Mouse (Mus musculus) neural tube, embryonic 12.5 days (tissue): ENCODE measurements at regions not wholly inside any gene's neighbourhood (a gene's known extent, or its start where the extent isn't known, plus 50 kb on each side); places are given as distances from the start of the nearest gene placed in this dataset.
A peak's percentile ranks its signal among the peaks of the same experiment; 100 is the strongest.
"Not testable (repeated sequence)": the region's sequence is repeated elsewhere in the genome, so short reads cannot be mapped to it uniquely, and the experiment has no call there.

ENCODE experiments used
- ATAC-seq: fragments of 200-750 bp; cut with Nextera tagmentation; 2 replicates; pipeline ENCODE4 v1.8.0; 2017; ENCODE audit warnings: low read depth, mild to moderate bottlenecking, moderate TSS enrichment, moderate library complexity; ENCODE audit not compliant: low FRiP score
- H3K27ac ChIP-seq: fragments of 300-500 bp; sonication (generic); 2 replicates; pipeline ENCODE4 v1.5.1; 2016
- H3K27me3 ChIP-seq: fragments of 300-500 bp; sonication (generic); replicated peaks from 2 replicates; pipeline ENCODE4 v1.6.1; 2016; ENCODE audit warnings: mild to moderate bottlenecking
- H3K36me3 ChIP-seq: fragments of 300-500 bp; sonication (generic); 2 replicates; pipeline ENCODE4 v1.6.1; 2016; ENCODE audit warnings: mild to moderate bottlenecking
- H3K4me1 ChIP-seq: fragments of 300-500 bp; sonication (generic); 2 replicates; pipeline ENCODE4 v1.6.1; 2016
- H3K4me2 ChIP-seq: fragments of 300-500 bp; sonication (generic); replicated peaks from 2 replicates; pipeline ENCODE4 v1.6.1; 2016; ENCODE audit warnings: mild to moderate bottlenecking
- H3K4me3 ChIP-seq: fragments of 300-500 bp; sonication (generic); 2 replicates; pipeline ENCODE4 v1.5.1; 2016
- H3K9ac ChIP-seq: fragments of 300-500 bp; sonication (generic); 2 replicates; pipeline ENCODE4 v1.6.1; 2016; ENCODE audit warnings: mild to moderate bottlenecking
- H3K9me3 ChIP-seq: fragments of 300-500 bp; sonication (generic); 2 replicates; pipeline ENCODE4 v1.6.1; 2016; ENCODE audit warnings: mild to moderate bottlenecking
- WGBS: fragments of 180-500 bp; shearing (Covaris S2); methylation state at CpG from one replicate; pipeline ENCODE4 v1.1.7; 2016; 5-methylcytosine and 5-hydroxymethylcytosine counted together

GRCm38 (mm10) chr8:12451857-12452256 lies 56.8 kb downstream of the Sox1 start:
- Histone ChIP-seq H3K4me3 (no peak overlapping the region), H3K4me1 (no peaks in the 10 kb centered on the region), H3K36me3 (no peaks in the 10 kb centered on the region), H3K27me3 (peaks cover 14% of the 10 kb centered on the region; the same call in 1 of the 2 replicates), H3K27ac (no peak overlapping the region), H3K9me3 (no peaks in the 10 kb centered on the region), H3K9ac (no peak overlapping the region), H3K4me2 (no peak overlapping the region)
- 69% methylated on average over 8 of the region's 8 CpGs for WGBS
- ATAC-seq: no peak

GRCm38 (mm10) chr8:12455376-12455775 lies 60.3 kb downstream of the Sox1 start:
- H3K36me3 ChIP-seq, H3K27ac ChIP-seq, ATAC-seq, H3K4me2 ChIP-seq, H3K9me3 ChIP-seq, H3K4me3 ChIP-seq, H3K9ac ChIP-seq, H3K4me1 ChIP-seq, H3K27me3 ChIP-seq: not testable (repeated sequence)
- WGBS: 96% methylated on average over 3 of the region's 3 CpGs

- no peaks in the 10 kb centered on the region for H3K36me3 ChIP-seq
- H3K27me3 ChIP-seq: 0 out of 2 replicates have a peak, but pooled peaks cover 5% of the 10 kb centered on the region
- no peak overlapping the region for H3K4me3 ChIP-seq
- 94% methylated on average over 1 of the region's 1 CpGs for WGBS
- no peaks in the 10 kb centered on the region for H3K9me3 ChIP-seq
- no peak overlapping the region for H3K4me2 ChIP-seq
- no peak for ATAC-seq
- no peak overlapping the region for H3K27ac ChIP-seq
- no peaks in the 10 kb centered on the region for H3K4me1 ChIP-seq
- no peak overlapping the region for H3K9ac ChIP-seq
Measured at GRCm38 (mm10) chr8:12456326-12456725, 61.2 kb downstream of the Sox1 start.

GRCm38 (mm10) chr8:12457015-12457414 lies 61.9 kb downstream of the Sox1 start:
- Histone ChIP-seq H3K9ac (no peak overlapping the region), H3K4me1 (no peaks in the 10 kb centered on the region), H3K4me2 (no peak overlapping the region), H3K36me3 (no peaks in the 10 kb centered on the region), H3K27ac (no peak overlapping the region), H3K9me3 (no peaks in the 10 kb centered on the region), H3K27me3 (0 out of 2 replicates have a peak, but pooled peaks cover 4% of the 10 kb centered on the region), H3K4me3 (no peak overlapping the region)
- WGBS: 49% methylated on average over 7 of the region's 7 CpGs
- no peak for ATAC-seq

GRCm38 (mm10) chr8:12466845-12467244 lies 71.8 kb downstream of the Sox1 start:
- no peak for ATAC-seq
- Histone ChIP-seq H3K9ac (no peak overlapping the region), H3K27me3 (peaks cover 23% of the 10 kb centered on the region; the same call in 1 of the 2 replicates), H3K4me2 (no peak overlapping the region), H3K27ac (no peak overlapping the region), H3K4me1 (0 out of 2 replicates have a peak, but pooled peaks cover 3% of the 10 kb centered on the region), H3K4me3 (no peak overlapping the region), H3K36me3 (no peaks in the 10 kb centered on the region), H3K9me3 (no peaks in the 10 kb centered on the region)
- 86% methylated on average over 7 of the region's 7 CpGs for WGBS

- Histone ChIP-seq H3K4me2 (no peak overlapping the region), H3K36me3 (no peaks in the 10 kb centered on the region), H3K27me3 (peaks cover 23% of the 10 kb centered on the region; the same call in 1 of the 2 replicates), H3K9me3 (no peaks in the 10 kb centered on the region), H3K4me3 (no peak overlapping the region), H3K4me1 (0 out of 2 replicates have a peak, but pooled peaks cover 3% of the 10 kb centered on the region), H3K9ac (no peak overlapping the region), H3K27ac (no peak overlapping the region)
- no peak for ATAC-seq
- 79% methylated on average over 36 of the region's 36 CpGs for WGBS
Measured at GRCm38 (mm10) chr8:12467386-12468326, 72.6 kb downstream of the Sox1 start.

GRCm38 (mm10) chr8:12477449-12478401 lies 82.6 kb downstream of the Sox1 start:
- Histone ChIP-seq H3K9ac (no peak overlapping the region), H3K36me3 (no peaks in the 10 kb centered on the region), H3K4me3 (peak overlapping the region; percentile 23; the same call in 1 of the 2 replicates), H3K27me3 (peaks cover 26% of the 10 kb centered on the region), H3K4me2 (peak overlapping the region; percentile 57), H3K4me1 (peaks cover 30% of the 10 kb centered on the region), H3K27ac (no peak overlapping the region), H3K9me3 (no peaks in the 10 kb centered on the region)
- 9% methylated on average over 39 of the region's 39 CpGs for WGBS
- ATAC-seq: peak; percentile 51; the same call in 1 of the 2 replicates

- Histone ChIP-seq H3K27me3 (peaks cover 40% of the 10 kb centered on the region), H3K4me2 (peak overlapping the region; percentile 7; the same call in 1 of the 2 replicates), H3K4me3 (no peak overlapping the region), H3K9ac (no peak overlapping the region), H3K9me3 (no peaks in the 10 kb centered on the region), H3K4me1 (peaks cover 47% of the 10 kb centered on the region), H3K27ac (no peak overlapping the region), H3K36me3 (no peaks in the 10 kb centered on the region)
- ATAC-seq: peak; percentile 48
- WGBS: 26% methylated on average over 14 of the region's 14 CpGs
Measured at GRCm38 (mm10) chr8:12481918-12482317, 86.8 kb downstream of the Sox1 start.

- H3K4me2 ChIP-seq: no peak overlapping the region
- H3K4me3 ChIP-seq: no peak overlapping the region
- H3K36me3 ChIP-seq: no peaks in the 10 kb centered on the region
- H3K27me3 ChIP-seq: peaks cover 43% of the 10 kb centered on the region
- 78% methylated on average over 3 of the region's 3 CpGs for WGBS
- no peaks in the 10 kb centered on the region for H3K9me3 ChIP-seq
- H3K27ac ChIP-seq: no peak overlapping the region
- no peak overlapping the region for H3K9ac ChIP-seq
- H3K4me1 ChIP-seq: peaks cover 41% of the 10 kb centered on the region
- ATAC-seq: no peak
Measured at GRCm38 (mm10) chr8:12483551-12483950, 88.5 kb downstream of the Sox1 start.

- Histone ChIP-seq H3K9ac (no peak overlapping the region), H3K36me3 (no peaks in the 10 kb centered on the region), H3K4me1 (peaks cover 31% of the 10 kb centered on the region), H3K9me3 (no peaks in the 10 kb centered on the region), H3K4me3 (no peak overlapping the region), H3K4me2 (no peak overlapping the region), H3K27me3 (peaks cover 29% of the 10 kb centered on the region), H3K27ac (no peak overlapping the region)
- ATAC-seq: no peak
- 83% methylated on average over 7 of the region's 7 CpGs for WGBS
Measured at GRCm38 (mm10) chr8:12485326-12485725, 87.5 kb upstream of the Spaca7 start.

- Histone ChIP-seq H3K4me2 (no peak overlapping the region), H3K27me3 (peaks cover 26% of the 10 kb centered on the region), H3K36me3 (no peaks in the 10 kb centered on the region), H3K4me1 (peaks cover 31% of the 10 kb centered on the region), H3K9ac (no peak overlapping the region), H3K9me3 (no peaks in the 10 kb centered on the region), H3K4me3 (no peak overlapping the region), H3K27ac (no peak overlapping the region)
- 50% methylated on average over 22 of the region's 22 CpGs for WGBS
- no peak for ATAC-seq
Measured at GRCm38 (mm10) chr8:12486331-12487061, 86.3 kb upstream of the Spaca7 start.
